Comparison of ENCODE assay signal across 8 mouse cellular contexts in the genomic region with DNA sequence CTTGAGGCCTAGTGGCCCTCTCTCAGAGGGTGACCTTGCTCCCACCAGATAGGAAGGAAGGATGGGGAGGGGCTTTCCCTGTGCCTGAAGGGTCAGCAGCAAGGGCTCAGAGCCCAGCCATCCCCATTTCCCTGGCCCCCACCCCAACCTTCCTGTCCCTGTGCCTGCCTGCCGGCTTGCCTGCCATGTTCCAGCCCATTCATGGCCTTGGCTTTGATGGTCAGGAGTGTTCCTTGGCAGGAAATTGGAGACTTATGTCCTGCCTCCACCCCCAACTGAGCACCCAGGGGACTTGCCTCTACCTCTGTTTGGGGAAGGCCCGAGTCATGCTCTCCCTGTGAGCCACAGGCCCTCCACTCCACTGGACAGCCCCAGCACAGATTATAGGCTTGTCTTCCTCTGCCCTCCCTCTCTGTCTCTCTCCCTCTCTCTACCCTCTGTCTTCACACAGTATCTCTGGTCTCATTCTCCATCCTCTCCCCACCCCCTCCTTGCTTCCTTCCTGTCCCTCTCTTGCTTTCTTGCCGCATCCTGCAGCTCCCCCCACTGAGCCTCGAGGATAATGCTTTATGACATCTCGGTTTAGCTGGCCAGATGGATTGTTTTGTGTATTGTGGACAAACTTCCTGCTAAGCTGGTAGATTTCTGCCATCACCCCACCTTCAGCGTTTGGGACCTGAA. TPM values are rescaled to one million over a fixed set of nuclear protein-coding genes. Genes with fewer than 3 reads are reported as not detected.
DNase-seq lines count a peak whose midpoint lies in the region; ATAC-seq lines count a peak whose summit lies in the region.

No protein-coding gene starts in this region.

- 20% methylated on average over 6 of the region's 6 CpGs for WGBS in embryonic facial prominence, embryonic 12.5 days
- WGBS in intestine, embryonic 16.5 days = 42% methylated on average over 6 of the region's 6 CpGs

- H3K27me3 ChIP-seq in embryonic facial prominence, embryonic 12.5 days = peaks cover 36% of the 10 kb centered on the region
- peaks cover 19% of the 10 kb centered on the region for H3K27me3 ChIP-seq in intestine, embryonic 16.5 days (replicated peaks; ENCODE audit: control insufficient read depth, insufficient read depth, low read length)

- peak; percentile 35 to 62 for DNase-seq in cerebellum, postnatal 14 days
- DNase-seq in cerebellum, adult 9-10 months = no peak
- DNase-seq in B cell, adult 2 months = peak; percentile 35 to 44
- peak; percentile 69 to 73 for DNase-seq in lung, adult 18-20 months
- DNase-seq in thymus, postnatal 25 days = peak; percentile 77
- no peak for DNase-seq in c-Kit-positive CD71-positive TER-119-positive erythroid progenitor cells, embryonic 14.5 days (ENCODE audit: low spot score)

- no peaks in the 10 kb centered on the region for H3K9me3 ChIP-seq in embryonic facial prominence, embryonic 12.5 days
- H3K9me3 ChIP-seq in intestine, embryonic 16.5 days (ENCODE audit: control insufficient read depth, low read length) = no peaks in the 10 kb centered on the region

- H3K27ac ChIP-seq in embryonic facial prominence, embryonic 12.5 days = peak overlapping the region; percentile 59; the same call in 1 of the 2 replicates
- peak overlapping the region; percentile 63 for H3K27ac ChIP-seq in intestine, embryonic 16.5 days (ENCODE audit: low read length)

- no peak overlapping the region for H3K9ac ChIP-seq in embryonic facial prominence, embryonic 12.5 days
- peak overlapping the region; percentile 81; the same call in 1 of the 2 replicates for H3K9ac ChIP-seq in intestine, embryonic 16.5 days (ENCODE audit: low read depth, low read length)

- H3K4me1 ChIP-seq in embryonic facial prominence, embryonic 12.5 days = peaks cover 55% of the 10 kb centered on the region
- peaks cover 43% of the 10 kb centered on the region for H3K4me1 ChIP-seq in intestine, embryonic 16.5 days (ENCODE audit: control insufficient read depth, insufficient read depth, low read length)

- H3K4me2 ChIP-seq in embryonic facial prominence, embryonic 12.5 days (replicated peaks) = no peak overlapping the region
- no peak overlapping the region for H3K4me2 ChIP-seq in intestine, embryonic 16.5 days (ENCODE audit: low read depth, low read length)

- no peak overlapping the region for H3K4me3 ChIP-seq in embryonic facial prominence, embryonic 12.5 days
- no peak overlapping the region for H3K4me3 ChIP-seq in intestine, embryonic 16.5 days (ENCODE audit: low read length)

- H3K36me3 ChIP-seq in embryonic facial prominence, embryonic 12.5 days = no peaks in the 10 kb centered on the region
- H3K36me3 ChIP-seq in intestine, embryonic 16.5 days (ENCODE audit: control insufficient read depth, insufficient read depth, low read length) = no peaks in the 10 kb centered on the region

- no peak for ATAC-seq in embryonic facial prominence, embryonic 12.5 days (ENCODE audit: insufficient number of reproducible peaks, insufficient read depth, low FRiP score, low TSS enrichment)
- ATAC-seq in intestine, embryonic 16.5 days = no peak

RNA-seq across cellular contexts. Expression of a gene that starts 1.5 kb away (rescaled TPM):
- 33.1 and 40.5 TPM in 2 replicates for polyA plus RNA-seq in embryonic facial prominence, embryonic 12.5 days (2016; fragmentation: Nextera tagmentation; extraction: Ambion mirVana)
- 18.7 and 19.3 TPM in 2 replicates for polyA plus RNA-seq in intestine, embryonic 16.5 days (2015; fragmentation: Nextera tagmentation; extraction: Ambion mirVana)

RNA-seq across cellular contexts. Expression of a gene that starts 51.6 kb away (rescaled TPM):
- polyA plus RNA-seq in embryonic facial prominence, embryonic 12.5 days (2016; fragmentation: Nextera tagmentation; extraction: Ambion mirVana) = not detected in 2 replicates
- polyA plus RNA-seq in intestine, embryonic 16.5 days (2015; fragmentation: Nextera tagmentation; extraction: Ambion mirVana) = not detected in 2 replicates

Comparison
In these comparisons a context has a peak if more than half of its experiments do, and no peak if none do; other contexts are left out.
1. DNase-seq: peak in cerebellum, postnatal 14 days (2 of 2), B cell, adult 2 months (2 of 2), lung, adult 18-20 months (2 of 2) and thymus, postnatal 25 days (single experiment); none in cerebellum, adult 9-10 months (single experiment) and c-Kit-positive CD71-positive TER-119-positive erythroid progenitor cells, embryonic 14.5 days (single experiment).